Mouse (Mus musculus): Measurements from ENCODE around the gene Armh3. TPM values are rescaled to one million over a fixed set of nuclear protein-coding genes. Genes with fewer than 3 reads are reported as not detected.
"Not testable (repeated sequence)": the region's sequence is repeated elsewhere in the genome, so short reads cannot be mapped to it uniquely, and the experiment has no call there.

The Armh3 gene
- polyA plus RNA-seq, 1 experiment from 2014 or later: 18.4 TPM

DNA sequence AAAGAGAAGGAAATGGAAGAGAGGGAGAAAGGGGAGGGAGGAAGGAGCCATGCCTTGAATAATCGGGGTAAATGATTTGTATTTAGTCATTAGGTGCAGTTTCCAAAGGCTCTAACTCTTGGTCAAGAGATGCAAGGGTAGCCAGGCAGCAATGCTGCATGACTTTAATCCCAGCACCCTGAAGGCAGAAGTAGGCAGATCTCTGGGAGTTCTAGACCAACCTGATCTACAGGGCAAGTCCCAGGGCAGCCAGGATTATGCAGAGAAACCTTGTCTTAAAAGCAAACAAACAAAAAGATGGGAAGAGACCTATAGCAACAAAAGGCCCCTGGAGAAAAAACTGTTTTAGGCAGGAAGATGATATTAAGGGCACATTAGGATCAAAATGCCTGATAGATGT is 1.1 kb upstream of the Armh3 start:
- no peak for DNase-seq (ENCODE audit: low spot score)
- H3K4me1 ChIP-seq: peaks cover 30% of the 10 kb centered on the region
- peaks cover 10% of the 10 kb centered on the region; the same call in 1 of the 2 replicates for H3K9me3 ChIP-seq
- H3K27me3 ChIP-seq (replicated peaks; ENCODE audit: low read depth, poor library complexity, severe bottlenecking): peaks cover 13% of the 10 kb centered on the region
- whole genome bisulfite sequencing: 75% methylated on average over 1 of the region's 1 CpGs
- H3K27ac ChIP-seq (replicated peaks): no peak overlapping the region
- H3K4me3 ChIP-seq: no peak overlapping the region
- H3K36me3 ChIP-seq (replicated peaks): peaks cover 17% of the 10 kb centered on the region

DNA sequence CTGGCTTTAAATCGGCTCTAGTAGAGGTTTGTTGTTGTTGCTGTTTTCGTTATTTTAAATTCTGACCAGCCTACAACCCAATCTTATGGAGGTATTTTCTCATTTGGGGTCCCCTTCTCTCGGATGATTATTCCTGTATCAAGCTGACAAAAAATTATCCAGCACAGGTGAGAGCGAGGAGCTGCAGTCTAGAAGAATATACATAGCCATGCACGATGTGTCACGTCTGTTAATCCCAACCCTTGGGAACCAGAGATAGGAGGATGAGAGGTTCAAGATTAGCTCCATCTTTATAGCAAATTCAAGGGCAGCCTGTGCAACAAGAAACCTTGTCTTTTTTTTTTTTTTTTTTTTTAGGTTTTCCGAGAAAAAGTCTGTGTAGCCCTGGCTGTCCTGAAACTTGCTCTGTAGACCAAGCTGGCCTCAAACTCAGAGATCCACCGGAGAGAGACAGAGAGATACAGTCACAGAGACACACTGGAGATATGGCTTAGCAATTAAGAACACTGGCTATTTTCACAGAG is 468 bp upstream of the Armh3 start:
- Histone ChIP-seq H3K4me3 (peak overlapping the region; percentile 89), H3K4me1 (peaks cover 24% of the 10 kb centered on the region), H3K36me3 (replicated peaks) (peaks cover 21% of the 10 kb centered on the region), H3K27me3 (replicated peaks; ENCODE audit: low read depth, poor library complexity, severe bottlenecking) (peaks cover 7% of the 10 kb centered on the region), H3K27ac (replicated peaks) (peak overlapping the region; percentile 98), H3K9me3 (peaks cover 15% of the 10 kb centered on the region; the same call in 1 of the 2 replicates)
- no peak for DNase-seq (ENCODE audit: low spot score)
- WGBS: 12% methylated on average over 8 of the region's 8 CpGs

DNA sequence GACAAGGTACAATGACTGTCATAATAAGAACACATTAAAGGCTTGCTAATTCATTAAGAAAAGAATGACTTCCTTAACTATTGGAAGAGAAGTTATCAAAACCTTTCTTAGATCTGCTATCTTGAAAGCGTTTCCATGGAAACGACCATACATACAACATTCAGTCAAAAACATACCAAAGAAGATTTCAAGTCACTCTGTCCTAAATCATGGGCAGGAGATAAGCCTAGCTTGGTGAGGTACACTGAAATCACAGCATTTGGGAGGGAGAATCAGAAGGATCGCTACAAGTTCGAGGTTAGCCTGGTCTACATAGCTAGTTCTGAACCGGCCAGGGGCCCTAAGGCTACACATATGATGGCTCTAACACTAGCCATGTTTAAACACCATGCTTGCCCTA is 923 bp downstream of the Armh3 start:
- Histone ChIP-seq H3K27ac (replicated peaks) (peak overlapping the region; percentile 98; the same call in 1 of the 2 replicates), H3K27me3 (replicated peaks; ENCODE audit: low read depth, poor library complexity, severe bottlenecking) (0 out of 2 replicates have a peak, but pooled peaks cover 3% of the 10 kb centered on the region), H3K4me3 (peak overlapping the region; percentile 89), H3K9me3 (peaks cover 15% of the 10 kb centered on the region; the same call in 1 of the 2 replicates), H3K36me3 (replicated peaks) (peaks cover 21% of the 10 kb centered on the region), H3K4me1 (peaks cover 16% of the 10 kb centered on the region)
- DNase-seq (ENCODE audit: low spot score): no peak
- WGBS: 64% methylated on average over 5 of the region's 5 CpGs

DNA sequence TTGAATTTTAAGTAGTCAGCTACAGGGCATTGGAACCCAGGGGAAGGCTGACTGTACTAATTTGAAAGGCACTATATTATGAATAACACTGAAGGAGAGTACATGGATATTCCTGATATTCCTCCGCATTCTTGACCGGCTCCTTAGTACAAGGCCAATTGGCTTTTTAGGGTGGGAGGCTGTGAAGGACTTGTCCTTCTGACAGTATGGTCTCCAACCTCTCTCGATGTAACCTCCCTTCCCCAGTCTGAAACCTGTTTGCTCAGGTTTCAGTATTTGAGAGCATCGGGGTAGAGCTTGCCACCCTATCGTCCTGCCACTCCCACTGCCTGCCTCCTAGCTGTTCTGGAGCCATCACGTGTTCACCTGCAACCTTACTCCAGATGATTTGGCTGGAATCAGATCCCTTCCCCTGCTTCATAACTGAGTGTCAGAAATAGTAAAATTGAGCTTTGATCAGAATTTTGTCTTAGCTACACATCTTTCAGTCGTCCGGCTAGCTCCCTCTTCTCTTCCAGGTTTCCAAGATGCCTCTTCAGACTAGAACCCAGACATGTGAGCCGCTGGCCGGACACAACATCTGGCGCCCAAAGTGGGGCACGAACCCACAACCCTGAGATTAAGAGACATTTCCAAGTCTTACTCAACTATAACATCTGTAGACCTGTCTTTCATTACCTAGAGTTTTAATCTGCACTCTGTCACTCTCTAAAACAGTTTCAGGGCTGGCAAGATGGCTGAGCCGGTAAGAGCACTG is 4.1 kb downstream of the Armh3 start:
- 94% methylated on average over 13 of the region's 13 CpGs for WGBS
- H3K4me3 ChIP-seq: no peak overlapping the region
- H3K27me3 ChIP-seq (replicated peaks; ENCODE audit: low read depth, poor library complexity, severe bottlenecking): no peaks in the 10 kb centered on the region
- H3K9me3 ChIP-seq: peaks cover 15% of the 10 kb centered on the region; the same call in 1 of the 2 replicates
- peaks cover 21% of the 10 kb centered on the region for H3K36me3 ChIP-seq (replicated peaks)
- no peak overlapping the region for H3K27ac ChIP-seq (replicated peaks)
- no peak for DNase-seq (ENCODE audit: low spot score)
- H3K4me1 ChIP-seq: peaks cover 15% of the 10 kb centered on the region

DNA sequence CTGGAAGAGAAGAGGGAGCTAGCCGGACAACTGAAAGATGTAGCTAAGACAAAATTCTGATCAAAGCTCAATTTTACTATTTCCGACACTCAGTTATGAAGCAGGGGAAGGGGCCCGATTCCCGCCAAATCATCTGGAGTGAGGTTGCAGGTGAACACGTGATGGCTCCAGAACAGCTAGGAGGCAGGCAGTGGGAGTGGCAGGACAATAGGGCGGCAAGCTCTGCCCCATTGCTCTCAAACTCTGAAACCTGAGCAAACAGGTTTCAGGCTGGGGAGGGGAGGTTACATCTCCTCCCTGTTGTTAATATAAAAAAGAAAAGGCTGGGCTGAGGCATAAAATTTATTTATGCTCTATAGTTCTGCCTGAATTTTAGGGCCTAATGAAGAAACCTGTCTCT is 4.8 kb downstream of the Armh3 start:
- Histone ChIP-seq H3K9me3 (peaks cover 15% of the 10 kb centered on the region; the same call in 1 of the 2 replicates), H3K36me3 (replicated peaks) (peaks cover 21% of the 10 kb centered on the region)
- not testable (repeated sequence) for H3K4me1 ChIP-seq; H3K4me3 ChIP-seq; DNase-seq (ENCODE audit: low spot score); H3K27ac ChIP-seq (replicated peaks); H3K27me3 ChIP-seq (replicated peaks; ENCODE audit: low read depth, poor library complexity, severe bottlenecking)
- WGBS: 85% methylated on average over 6 of the region's 6 CpGs

DNA sequence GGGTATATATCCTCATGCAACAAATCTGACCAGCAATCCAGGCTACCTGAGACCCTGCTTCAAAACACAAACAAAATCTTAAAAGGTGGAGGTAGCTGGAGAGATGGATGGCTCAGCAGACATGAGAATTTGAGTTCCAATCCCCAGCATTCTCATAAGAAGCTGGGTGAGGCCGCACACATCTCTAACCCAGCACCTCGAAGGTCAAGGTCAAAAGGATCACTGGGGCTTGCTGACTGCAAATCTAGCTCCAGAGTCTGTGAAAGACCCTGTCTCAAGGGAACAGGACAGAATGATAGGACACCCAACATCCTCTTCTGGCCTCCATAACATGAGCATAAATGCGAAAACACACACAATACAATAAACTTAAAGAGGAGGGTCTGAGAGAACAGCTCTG is 7.1 kb downstream of the Armh3 start:
- H3K27ac ChIP-seq (replicated peaks): no peak overlapping the region
- H3K36me3 ChIP-seq (replicated peaks): peaks cover 33% of the 10 kb centered on the region
- no peaks in the 10 kb centered on the region for H3K27me3 ChIP-seq (replicated peaks; ENCODE audit: low read depth, poor library complexity, severe bottlenecking)
- peaks cover 15% of the 10 kb centered on the region; the same call in 1 of the 2 replicates for H3K9me3 ChIP-seq
- 89% methylated on average over 3 of the region's 3 CpGs for WGBS
- H3K4me3 ChIP-seq: no peak overlapping the region
- DNase-seq (ENCODE audit: low spot score): no peak
- no peaks in the 10 kb centered on the region for H3K4me1 ChIP-seq

DNA sequence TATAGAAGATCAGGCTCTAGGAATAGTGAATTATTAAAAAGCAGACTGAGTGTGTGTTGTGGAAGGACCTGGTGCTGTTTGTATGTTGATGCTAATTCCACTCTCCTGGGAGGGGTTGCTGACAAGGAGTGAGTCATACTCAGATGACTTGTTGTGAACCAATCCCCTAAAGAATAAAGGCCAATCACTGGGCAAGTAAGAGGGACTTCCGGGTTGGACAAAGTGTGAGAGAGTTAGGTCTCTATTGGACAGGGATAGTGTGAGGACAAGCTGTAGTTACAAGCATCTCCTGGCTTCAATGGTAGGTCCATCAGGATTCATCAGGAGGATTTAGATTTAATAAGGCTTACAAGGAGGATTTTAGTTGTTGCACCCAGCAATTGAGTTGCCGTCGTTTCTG is 10.1 kb downstream of the Armh3 start:
- H3K9me3 ChIP-seq: no peaks in the 10 kb centered on the region
- peaks cover 11% of the 10 kb centered on the region for H3K36me3 ChIP-seq (replicated peaks)
- H3K27ac ChIP-seq (replicated peaks): no peak overlapping the region
- no peak for DNase-seq (ENCODE audit: low spot score)
- no peaks in the 10 kb centered on the region for H3K4me1 ChIP-seq
- H3K4me3 ChIP-seq: no peak overlapping the region
- H3K27me3 ChIP-seq (replicated peaks; ENCODE audit: low read depth, poor library complexity, severe bottlenecking): no peaks in the 10 kb centered on the region
- 94% methylated on average over 3 of the region's 3 CpGs for WGBS

DNA sequence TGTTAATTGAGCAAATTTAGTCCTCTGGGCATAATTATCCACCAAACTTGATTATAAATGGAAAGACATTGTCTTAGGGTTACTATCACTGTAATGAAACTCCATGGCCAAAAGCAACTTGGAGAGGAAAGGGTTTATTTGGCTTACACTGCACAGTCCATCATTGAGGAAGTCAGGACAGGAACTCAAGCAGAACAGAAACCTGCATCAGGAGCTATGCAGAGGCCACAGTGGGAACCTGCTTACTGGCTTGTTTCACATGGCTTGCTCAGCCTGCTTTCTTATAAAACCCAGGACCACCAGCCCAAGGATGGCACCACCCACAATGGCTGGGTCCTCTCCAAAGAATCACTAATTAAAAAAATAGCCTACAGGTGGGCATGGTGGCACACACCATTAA is 13.9 kb downstream of the Armh3 start:
- Histone ChIP-seq H3K4me3 (no peak overlapping the region), H3K4me1 (no peaks in the 10 kb centered on the region)
- no peak for DNase-seq (ENCODE audit: low spot score)

DNA sequence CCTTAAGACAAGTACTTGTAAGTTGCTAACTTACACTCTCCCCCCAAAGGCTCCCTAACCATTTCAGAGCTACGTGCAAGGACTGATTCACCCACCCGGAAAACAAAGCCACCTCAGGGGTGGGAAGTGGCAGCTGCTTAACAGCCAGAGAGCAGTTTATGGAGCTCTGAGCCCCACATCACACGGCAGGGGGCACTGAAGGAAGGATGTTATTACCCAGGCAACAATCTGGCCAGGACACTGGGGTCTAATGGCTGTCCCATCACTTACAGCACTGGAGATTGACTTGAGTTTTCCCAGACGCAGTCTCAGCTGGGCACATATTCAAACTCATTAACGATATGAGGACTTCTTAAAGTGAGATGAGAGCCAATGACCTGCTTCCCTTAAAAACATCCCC is 37.5 kb downstream of the Armh3 start:
- no peak overlapping the region for H3K4me3 ChIP-seq
- DNase-seq (ENCODE audit: low spot score): no peak
- 54% methylated on average over 5 of the region's 5 CpGs for WGBS
- H3K9me3 ChIP-seq: no peaks in the 10 kb centered on the region
- no peaks in the 10 kb centered on the region for H3K4me1 ChIP-seq
- H3K36me3 ChIP-seq (replicated peaks): peaks cover 63% of the 10 kb centered on the region
- H3K27ac ChIP-seq (replicated peaks): no peak overlapping the region
- no peaks in the 10 kb centered on the region for H3K27me3 ChIP-seq (replicated peaks; ENCODE audit: low read depth, poor library complexity, severe bottlenecking)

More for the DNA sequence above, 13.9 kb downstream of the Armh3 start:
- Histone ChIP-seq H3K27me3 (replicated peaks; ENCODE audit: low read depth, poor library complexity, severe bottlenecking) (no peaks in the 10 kb centered on the region), H3K27ac (replicated peaks) (no peak overlapping the region), H3K9me3 (no peaks in the 10 kb centered on the region), H3K36me3 (replicated peaks) (peaks cover 11% of the 10 kb centered on the region)

DNA sequence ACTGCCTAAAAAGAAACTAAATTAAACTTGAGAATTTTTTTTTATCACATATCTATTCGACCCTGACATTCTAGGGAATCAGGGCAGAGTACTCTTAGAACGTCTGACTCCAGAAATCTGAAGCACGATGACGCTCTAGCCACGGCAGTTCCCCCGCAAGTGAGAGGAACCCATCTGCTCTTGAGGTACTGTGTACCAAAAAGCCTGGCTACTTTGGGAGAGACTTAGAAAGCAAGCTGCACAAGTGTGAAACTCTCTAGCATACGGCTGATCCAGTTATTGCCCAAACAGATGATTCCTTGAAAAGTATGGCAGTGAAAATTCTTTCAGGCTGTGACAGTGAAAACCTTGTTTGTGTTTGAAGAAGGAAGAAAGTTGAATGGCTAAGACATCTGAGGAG is 41.6 kb downstream of the Armh3 start:
- 92% methylated on average over 7 of the region's 7 CpGs for WGBS
- no peak for DNase-seq (ENCODE audit: low spot score)

DNA sequence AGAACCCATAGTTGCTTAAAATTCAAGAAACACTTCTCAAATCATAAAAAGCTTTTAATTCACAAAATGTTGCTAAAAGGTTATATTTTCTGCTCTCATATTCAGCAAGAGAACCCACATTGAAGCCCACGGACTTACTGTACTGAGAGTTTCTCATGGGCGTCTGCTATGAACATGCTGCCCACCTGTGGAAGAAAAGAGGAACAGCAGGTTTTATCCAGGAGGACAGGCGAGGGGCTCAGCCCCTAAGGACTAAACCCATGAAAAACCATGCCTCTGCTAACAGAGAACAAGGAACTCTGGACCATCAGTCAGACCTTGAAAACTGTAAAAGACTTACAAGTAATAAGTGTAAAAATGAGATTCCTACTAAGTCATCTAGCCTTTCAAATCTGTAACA is 45.0 kb downstream of the Armh3 start:
- WGBS: 9% methylated on average over 3 of the region's 3 CpGs
- H3K4me3 ChIP-seq: no peak overlapping the region
- no peaks in the 10 kb centered on the region for H3K9me3 ChIP-seq
- no peak overlapping the region for H3K27ac ChIP-seq (replicated peaks)
- H3K27me3 ChIP-seq (replicated peaks; ENCODE audit: low read depth, poor library complexity, severe bottlenecking): no peaks in the 10 kb centered on the region
- DNase-seq (ENCODE audit: low spot score): peak; percentile 23
- no peaks in the 10 kb centered on the region for H3K4me1 ChIP-seq
- peaks cover 51% of the 10 kb centered on the region for H3K36me3 ChIP-seq (replicated peaks)

More for the DNA sequence above, 41.6 kb downstream of the Armh3 start:
- no peak overlapping the region for H3K27ac ChIP-seq (replicated peaks)
- H3K36me3 ChIP-seq (replicated peaks): peaks cover 52% of the 10 kb centered on the region
- H3K4me3 ChIP-seq: no peak overlapping the region
- H3K4me1 ChIP-seq: no peaks in the 10 kb centered on the region
- no peaks in the 10 kb centered on the region for H3K27me3 ChIP-seq (replicated peaks; ENCODE audit: low read depth, poor library complexity, severe bottlenecking)
- H3K9me3 ChIP-seq: no peaks in the 10 kb centered on the region

DNA sequence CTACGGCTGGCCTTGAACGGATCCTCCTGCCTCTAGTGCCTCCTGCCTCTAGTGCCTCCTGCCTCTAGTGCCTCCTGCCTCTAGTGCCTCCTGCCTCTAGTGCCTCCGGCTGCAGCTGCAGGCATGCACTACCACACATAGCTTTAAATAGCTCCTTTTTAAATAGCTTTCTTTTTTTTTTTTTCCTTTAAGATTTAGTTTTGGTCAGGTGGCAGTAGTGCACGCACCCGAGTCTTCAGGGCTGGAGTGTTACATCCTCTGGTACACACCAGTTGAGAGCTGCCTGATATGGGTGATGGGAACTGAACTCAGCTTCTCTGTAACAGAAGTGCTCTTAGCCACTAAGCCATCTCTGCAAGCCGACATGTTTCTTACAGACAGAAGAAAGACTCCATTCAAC is 49.1 kb downstream of the Armh3 start:
- peaks cover 38% of the 10 kb centered on the region for H3K36me3 ChIP-seq (replicated peaks)
- H3K4me1 ChIP-seq: no peaks in the 10 kb centered on the region
- no peaks in the 10 kb centered on the region for H3K27me3 ChIP-seq (replicated peaks; ENCODE audit: low read depth, poor library complexity, severe bottlenecking)
- H3K9me3 ChIP-seq: no peaks in the 10 kb centered on the region
- H3K4me3 ChIP-seq: no peak overlapping the region
- DNase-seq (ENCODE audit: low spot score): no peak
- H3K27ac ChIP-seq (replicated peaks): no peak overlapping the region
- 86% methylated on average over 6 of the region's 6 CpGs for WGBS

DNA sequence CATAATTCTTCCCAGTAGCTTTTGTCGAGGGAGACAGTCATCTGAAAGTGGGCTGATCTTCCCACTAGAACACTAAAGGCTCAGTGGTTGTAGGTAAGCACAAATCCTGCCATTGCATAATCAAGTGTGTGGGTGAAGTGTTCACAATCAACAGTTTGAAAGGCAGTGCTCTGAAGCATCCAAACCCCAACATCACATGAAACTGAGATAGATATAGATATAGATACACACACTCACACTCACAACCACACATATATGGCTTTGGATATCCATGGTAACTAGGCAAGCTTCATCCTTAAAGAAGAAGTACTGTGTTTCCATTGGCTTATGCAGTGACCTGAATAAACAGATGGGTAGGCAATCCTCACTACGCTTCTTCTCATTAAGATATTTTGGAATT is 50.5 kb downstream of the Armh3 start:
- Histone ChIP-seq H3K36me3 (replicated peaks) (peaks cover 42% of the 10 kb centered on the region), H3K9me3 (no peaks in the 10 kb centered on the region)
- DNase-seq (ENCODE audit: low spot score): no peak

More for the DNA sequence above, 50.5 kb downstream of the Armh3 start:
- Histone ChIP-seq H3K27ac (replicated peaks) (no peak overlapping the region), H3K4me1 (no peaks in the 10 kb centered on the region), H3K4me3 (no peak overlapping the region), H3K27me3 (replicated peaks; ENCODE audit: low read depth, poor library complexity, severe bottlenecking) (no peaks in the 10 kb centered on the region)
- WGBS: 90% methylated on average over 2 of the region's 2 CpGs

Measured in embryonic facial prominence, embryonic 10.5 days (tissue).